24 mouse cellular contexts compared by ENCODE assay signal in genomic region chr7:77527906-77528305, GRCm38 (mm10).
DNase-seq lines count a peak whose midpoint lies in the region; ATAC-seq and TF ChIP-seq lines count a peak whose summit lies in the region.
"Had no signal": no experiment of that assay in that cellular context is flagged by ENCODE, and none has a peak within 500 bp of the region (broad histone marks: within the 10 kb centered on the region; RNA-seq: fewer than 3 reads in every experiment).

No protein-coding gene starts in this region.

- 49% methylated on average over 5 of the region's 5 CpGs for WGBS in forebrain, embryonic 14.5 days
- WGBS in forebrain, embryonic 10.5 days: 82% methylated on average over 5 of the region's 5 CpGs
- WGBS in midbrain, embryonic 14.5 days: 55% methylated on average over 5 of the region's 5 CpGs
- 85% methylated on average over 5 of the region's 5 CpGs for WGBS in midbrain, embryonic 10.5 days

- H3K27me3 ChIP-seq in forebrain, embryonic 14.5 days (replicated peaks; ENCODE audit: control insufficient read depth, insufficient read depth, low read length): no peaks in the 10 kb centered on the region
- no peaks in the 10 kb centered on the region for H3K27me3 ChIP-seq in forebrain, embryonic 10.5 days (ENCODE audit: poor library complexity, severe bottlenecking)
- no peaks in the 10 kb centered on the region for H3K27me3 ChIP-seq in midbrain, embryonic 14.5 days (ENCODE audit: control insufficient read depth, insufficient read depth, low read length)
- no peaks in the 10 kb centered on the region for H3K27me3 ChIP-seq in midbrain, embryonic 10.5 days (ENCODE audit: low read depth, poor library complexity, severe bottlenecking)
- H3K27me3 ChIP-seq: CH12.LX; embryonic facial prominence, embryonic 12.5 days; embryonic facial prominence, embryonic 15.5 days; forebrain, embryonic 13.5 days had no signal

- H3K9me3 ChIP-seq in forebrain, embryonic 14.5 days (replicated peaks; ENCODE audit: control insufficient read depth, low read length): no peaks in the 10 kb centered on the region
- H3K9me3 ChIP-seq in forebrain, embryonic 10.5 days: no peaks in the 10 kb centered on the region
- no peaks in the 10 kb centered on the region for H3K9me3 ChIP-seq in midbrain, embryonic 14.5 days (ENCODE audit: control insufficient read depth, low read length)
- no peaks in the 10 kb centered on the region for H3K9me3 ChIP-seq in midbrain, embryonic 10.5 days (replicated peaks)
- H3K9me3 ChIP-seq: embryonic facial prominence, embryonic 12.5 days; embryonic facial prominence, embryonic 15.5 days; forebrain, embryonic 13.5 days had no signal

- peak; percentile 32 for DNase-seq in forebrain, embryonic 14.5 days (ENCODE audit: low spot score)
- DNase-seq in forebrain, embryonic 10.5 days (ENCODE audit: extremely low spot score, low spot score): no peak
- peak; percentile 50 for DNase-seq in midbrain, embryonic 14.5 days
- no peak for DNase-seq in midbrain, embryonic 10.5 days (ENCODE audit: low spot score)
- peak; percentile 59 for DNase-seq in brain, embryonic 14.5 days (ENCODE audit: low read depth)
- peak; percentile 18 for DNase-seq in retina, postnatal 1 day
- DNase-seq in ovary, postnatal 14 days (ENCODE audit: low spot score): no peak
- DNase-seq in heart, postnatal 36 days: no peak
- DNase-seq: adrenal gland, adult 2 months; adrenal gland, postnatal 10 days; adrenal gland, postnatal 25 days; cerebellum, adult 18-20 months; cerebellum, adult 8-10 months; cerebellum, adult 9-11 months; cerebellum, postnatal 14 days; cerebellum, postnatal 36 days; embryo, embryonic 11 days had no signal

- intact Hi-C loops in heart, postnatal 36 days (cut with DNase I): no loop called here

- no peak overlapping the region for H3K4me2 ChIP-seq in forebrain, embryonic 14.5 days (ENCODE audit: low read length)
- H3K4me2 ChIP-seq in midbrain, embryonic 14.5 days (ENCODE audit: low read length): no peak overlapping the region
- H3K4me2 ChIP-seq: embryonic facial prominence, embryonic 12.5 days; embryonic facial prominence, embryonic 15.5 days; forebrain, embryonic 13.5 days had no signal

- TF ChIP-seq CTCF in brain, embryonic 14.5 days (IDR thresholded peaks at IDR 0.05; ENCODE audit: borderline replicate concordance, extremely low read depth, insufficient read depth, insufficient read length): no peak

- 0 out of 2 replicates have a peak, but pooled peaks cover 2% of the 10 kb centered on the region for H3K4me1 ChIP-seq in forebrain, embryonic 14.5 days (ENCODE audit: control insufficient read depth, insufficient read depth, low read length)
- H3K4me1 ChIP-seq in forebrain, embryonic 10.5 days: no peaks in the 10 kb centered on the region
- H3K4me1 ChIP-seq in midbrain, embryonic 14.5 days (ENCODE audit: control insufficient read depth, insufficient read depth, low read length): no peaks in the 10 kb centered on the region
- H3K4me1 ChIP-seq in midbrain, embryonic 10.5 days: no peaks in the 10 kb centered on the region
- H3K4me1 ChIP-seq: embryonic facial prominence, embryonic 12.5 days; embryonic facial prominence, embryonic 15.5 days; forebrain, embryonic 13.5 days had no signal

- H3K4me3 ChIP-seq in forebrain, embryonic 14.5 days (ENCODE audit: low read depth, low read length): no peak overlapping the region
- no peak overlapping the region for H3K4me3 ChIP-seq in forebrain, embryonic 10.5 days
- H3K4me3 ChIP-seq in midbrain, embryonic 14.5 days (replicated peaks; ENCODE audit: low read depth, low read length): no peak overlapping the region
- H3K4me3 ChIP-seq in midbrain, embryonic 10.5 days: no peak overlapping the region
- H3K4me3 ChIP-seq: embryonic facial prominence, embryonic 12.5 days; embryonic facial prominence, embryonic 15.5 days; erythroblast, embryonic 14.5 days; forebrain, embryonic 13.5 days had no signal

- no peak overlapping the region for H3K9ac ChIP-seq in forebrain, embryonic 14.5 days (ENCODE audit: low read length)
- H3K9ac ChIP-seq in midbrain, embryonic 14.5 days (replicated peaks; ENCODE audit: low read length): no peak overlapping the region
- H3K9ac ChIP-seq: embryonic facial prominence, embryonic 12.5 days; embryonic facial prominence, embryonic 15.5 days; forebrain, embryonic 13.5 days had no signal

- ATAC-seq in forebrain, embryonic 14.5 days: no peak; the same call in 1 of the 2 replicates
- no peak for ATAC-seq in midbrain, embryonic 14.5 days (ENCODE audit: low FRiP score, low TSS enrichment)
- ATAC-seq: forebrain, embryonic 13.5 days; forebrain, embryonic 16.5 days had no signal

- H3K27ac ChIP-seq in forebrain, embryonic 14.5 days (ENCODE audit: low read depth, low read length): no peak overlapping the region
- no peak overlapping the region for H3K27ac ChIP-seq in forebrain, embryonic 10.5 days
- no peak overlapping the region for H3K27ac ChIP-seq in midbrain, embryonic 14.5 days (replicated peaks; ENCODE audit: low read depth, low read length)
- no peak overlapping the region for H3K27ac ChIP-seq in midbrain, embryonic 10.5 days (replicated peaks)
- H3K27ac ChIP-seq: embryonic facial prominence, embryonic 12.5 days; embryonic facial prominence, embryonic 15.5 days; forebrain, embryonic 13.5 days had no signal

- TF ChIP-seq POLR2A in brain, embryonic 14.5 days (IDR thresholded peaks at IDR 0.05; ENCODE audit: borderline replicate concordance, extremely low read depth, insufficient read depth, insufficient read length, poor library complexity, severe bottlenecking): no peak

- H3K36me3 ChIP-seq in forebrain, embryonic 14.5 days (ENCODE audit: control insufficient read depth, insufficient read depth, low read length): no peaks in the 10 kb centered on the region
- no peaks in the 10 kb centered on the region for H3K36me3 ChIP-seq in forebrain, embryonic 10.5 days (replicated peaks)
- no peaks in the 10 kb centered on the region for H3K36me3 ChIP-seq in midbrain, embryonic 14.5 days (ENCODE audit: control insufficient read depth, insufficient read depth, low read length)
- no peaks in the 10 kb centered on the region for H3K36me3 ChIP-seq in midbrain, embryonic 10.5 days
- H3K36me3 ChIP-seq: embryonic facial prominence, embryonic 12.5 days; embryonic facial prominence, embryonic 15.5 days; G1E had no signal

Comparison
In these comparisons a context has a peak if more than half of its experiments do, and no peak if none do; other contexts are left out.
1. DNase-seq: peak in forebrain, embryonic 14.5 days (single experiment), midbrain, embryonic 14.5 days (single experiment), brain, embryonic 14.5 days (single experiment) and retina, postnatal 1 day (single experiment); none in forebrain, embryonic 10.5 days (single experiment), midbrain, embryonic 10.5 days (single experiment), ovary, postnatal 14 days (single experiment) and heart, postnatal 36 days (0 of 2).